Mouse (Mus musculus) adrenal gland, postnatal 0 days (tissue): ENCODE measurements around the gene Mrm1. TPM values are rescaled to one million over a fixed set of nuclear protein-coding genes. Genes with fewer than 3 reads are reported as not detected.

Experiments
- polyA plus RNA-seq: library from polyadenylated mRNA; unstranded; fragments of >200 nt; fragmentation: Nextera tagmentation; extraction: Ambion mirVana; gene quantifications from 2 replicates; pipeline ENCODE4 v1.2.1, GENCODE M21; 2015

The Mrm1 gene
- polyA plus RNA-seq, result 18.9 and 20.0 TPM in 2 replicates

GRCm38 (mm10) chr11:84818961-84819692 lies at the start of gene Mrm1:
Gene Mrm1, minus strand, starts transcription at chr11:84819515.

GRCm38 (mm10) chr11:84828516-84829399 lies 9.4 kb upstream of the Mrm1 start, which contains the start of gene Dhrs11:
Gene Dhrs11, minus strand, starts transcription at chr11:84828994.

Other genes with a start within 250 kb of the Mrm1 start
- gene Dhrs11, start 9.5 kb upstream of the Mrm1 start, polyA plus RNA-seq, result 20.2 and 36.5 TPM in 2 replicates
- gene Ggnbp2, start 51.3 kb upstream of the Mrm1 start, polyA plus RNA-seq, result 50.6 and 70.0 TPM in 2 replicates
- 2.7 and 3.9 TPM in 2 replicates for gene Myo19, start 60.6 kb upstream of the Mrm1 start, polyA plus RNA-seq
- gene Pigw, start 60.8 kb upstream of the Mrm1 start, polyA plus RNA-seq, result 1.6 and 1.8 TPM in 2 replicates
- 63.0 and 117 TPM in 2 replicates for gene Znhit3, start 96.9 kb upstream of the Mrm1 start, polyA plus RNA-seq
- gene Car4, start 138.3 kb upstream of the Mrm1 start, polyA plus RNA-seq, result 0.93 and 3.2 TPM in 2 replicates